In genomic region chr2:125916652-125917296, GRCm38 (mm10) we compare ENCODE assay signal across 1 mouse cellular context.
A peak's percentile ranks its signal among the peaks of the same experiment; 100 is the strongest.
TF ChIP-seq lines count a peak whose summit lies in the region.

No protein-coding gene starts in this region.

TF ChIP-seq in myocyte, 11 proteins besides CTCF, POLR2A, EP300 and RAD21 (continued from another document):
- TF ChIP-seq CEBPB (IDR thresholded peaks at IDR 0.05; ENCODE audit: insufficient read depth, poor library complexity, severe bottlenecking) = no peak
- TF ChIP-seq MYOD1 (IDR thresholded peaks at IDR 0.05; ENCODE audit: control insufficient read depth in 1 of 3, insufficient read length in 2 of 3, low read depth in 2 of 3) = peak; percentile 53 to 93 (median 91)
- peak; percentile 57 for TF ChIP-seq TCF12 (IDR thresholded peaks at IDR 0.05; ENCODE audit: insufficient read depth, poor library complexity, severe bottlenecking)
- no peak for TF ChIP-seq POLR2AphosphoS2 (IDR thresholded peaks at IDR 0.05; ENCODE audit: insufficient read length, low read depth)
- no peak for TF ChIP-seq SRF (IDR thresholded peaks at IDR 0.05; ENCODE audit: control insufficient read depth, insufficient read length, low read depth)
- TF ChIP-seq REST (IDR thresholded peaks at IDR 0.05; ENCODE audit: insufficient read depth, insufficient read length) = no peak
TF ChIP-seq in myocyte: peak in this region for 4.
